Mouse (Mus musculus) cortical plate, adult 2 months (tissue): ENCODE data around the gene Ift122. TPM values are rescaled to one million over a fixed set of nuclear protein-coding genes. Genes with fewer than 3 reads are reported as not detected.

Source experiments
- H3K27ac ChIP-seq: fragments of 200-500 bp; 2 replicates; pipeline ENCODE4 v1.5.1; 2012; ENCODE audit warnings: low read length, control low read depth, inconsistent platforms; ENCODE audit not compliant: insufficient read depth
- H3K4me1 ChIP-seq: fragments of 200-500 bp; 2 replicates; pipeline ENCODE4 v1.6.1; 2011; ENCODE audit warnings: low read length; ENCODE audit not compliant: control insufficient read depth, insufficient read depth
- H3K4me3 ChIP-seq: fragments of 200-500 bp; 2 replicates; pipeline ENCODE4 v1.5.1; 2011; ENCODE audit warnings: mild to moderate bottlenecking, low read length, control low read depth; ENCODE audit not compliant: insufficient read depth
- CTCF ChIP-seq: fragments of 200-500 bp; IDR thresholded peaks from 2 replicates; pipeline ENCODE4 v1.5.1; 2011; ENCODE audit warnings: mild to moderate bottlenecking, control low read depth, low read length; ENCODE audit not compliant: insufficient read depth; ENCODE audit errors: extremely low read depth
- POLR2A ChIP-seq: fragments of 200-500 bp; IDR thresholded peaks from 2 replicates; pipeline ENCODE4 v1.6.1; 2011; ENCODE audit warnings: mild to moderate bottlenecking, low read length, control low read depth; ENCODE audit not compliant: insufficient read depth; ENCODE audit errors: extremely low read depth
- polyA plus RNA-seq: library from polyadenylated mRNA; depleted of rRNA; stranded (reverse); fragments of >200 nt; gene quantifications from 2 replicates; pipeline ENCODE4 v1.2.3, GENCODE M21; 2012; rRNA removed

Gene Ift122
- polyA plus RNA-seq, 1 experiment, result 31.2 TPM

DNA sequence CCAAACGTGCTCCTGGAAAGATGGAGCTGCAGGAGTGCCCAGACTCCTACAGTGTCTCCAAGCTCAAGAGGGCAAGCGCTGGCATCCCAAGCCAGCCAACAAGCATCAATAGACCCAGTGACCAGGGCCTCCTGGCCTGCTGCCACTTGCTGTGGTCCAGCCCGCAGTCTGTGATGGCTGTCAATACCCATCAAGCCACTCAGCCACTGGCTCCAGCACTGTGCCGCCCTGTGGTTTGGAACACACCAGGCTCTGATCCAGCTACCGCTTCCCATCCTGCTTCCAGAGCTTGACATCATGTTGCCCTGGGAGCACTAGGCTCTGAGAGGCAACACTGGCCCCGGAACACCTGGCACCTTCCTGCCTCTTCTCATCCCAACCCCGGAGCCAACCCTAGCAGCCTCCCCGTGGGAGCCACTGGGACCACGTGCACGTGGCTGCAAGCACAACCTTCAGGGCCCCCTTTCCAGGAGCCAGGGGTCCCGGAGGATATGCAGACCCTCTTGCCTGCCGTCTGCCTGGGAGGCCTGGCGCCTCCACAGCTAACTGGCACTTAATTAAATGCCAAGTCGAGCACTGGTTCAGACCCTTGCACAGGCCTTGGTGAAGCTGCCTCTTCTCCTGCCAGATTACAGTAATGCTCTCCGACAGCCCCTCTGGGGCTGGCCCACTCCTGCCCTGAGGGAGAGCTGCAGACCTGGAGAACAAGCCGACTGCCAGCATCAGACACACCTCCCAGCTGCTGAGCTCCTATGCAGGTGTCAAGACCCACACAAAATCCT is 120.8 kb downstream of the Ift122 start:
- Histone ChIP-seq H3K27ac (no peak overlapping the region), H3K4me3 (no peak overlapping the region), H3K4me1 (0 out of 2 replicates have a peak, but pooled peaks cover 2% of the 10 kb centered on the region)
- TF ChIP-seq CTCF (no peak), POLR2A (no peak)

DNA sequence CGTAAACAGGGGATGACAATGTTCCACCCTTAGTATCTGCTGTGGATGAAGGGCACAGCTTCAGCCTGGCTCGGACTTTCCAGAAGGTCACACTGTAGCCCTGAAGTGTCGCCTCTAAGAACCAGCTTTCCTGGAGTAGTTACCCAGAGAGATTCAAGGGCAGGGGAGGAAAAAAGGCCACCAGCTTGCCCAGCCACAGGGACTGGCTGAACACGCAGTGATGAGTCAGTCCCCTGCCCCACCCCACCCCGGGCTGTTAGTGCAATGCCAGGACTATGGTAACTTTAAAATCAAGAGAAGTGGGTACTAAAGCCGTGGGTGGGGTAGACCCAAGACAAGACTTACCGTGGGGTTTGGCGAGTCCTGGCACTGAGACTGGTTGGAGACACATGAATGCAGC is 122.3 kb downstream of the Ift122 start:
- no peak overlapping the region for H3K4me3 ChIP-seq
- TF ChIP-seq CTCF (no peak), POLR2A (no peak)
- 0 out of 2 replicates have a peak, but pooled peaks cover 2% of the 10 kb centered on the region for H3K4me1 ChIP-seq
- no peak overlapping the region for H3K27ac ChIP-seq

Other genes with a start within 250 kb of the Ift122 start
- gene Raf1, start 176.8 kb upstream of the Ift122 start, polyA plus RNA-seq, result 111 and 123 TPM in 2 replicates
- 5.5 TPM in 2 replicates for gene Tmem40, start 91.1 kb upstream of the Ift122 start, polyA plus RNA-seq
- gene Cand2, start 78.9 kb upstream of the Ift122 start, polyA plus RNA-seq, result 3.0 and 3.1 TPM in 2 replicates
- 914 and 1,009 TPM in 2 replicates for gene Rpl32, start 44.7 kb upstream of the Ift122 start, polyA plus RNA-seq
- gene Efcab12, start 15.1 kb upstream of the Ift122 start, polyA plus RNA-seq, result 7.1 and 7.9 TPM in 2 replicates
- 9.5 and 10.1 TPM in 2 replicates for gene Mbd4, start 99 bp upstream of the Ift122 start, polyA plus RNA-seq
- gene Rho, start 78.3 kb downstream of the Ift122 start, polyA plus RNA-seq, result 0.84 and 0.91 TPM in 2 replicates
- not detected in 2 replicates for gene H1foo, start 91.5 kb downstream of the Ift122 start, polyA plus RNA-seq
- gene Plxnd1, start 141.5 kb downstream of the Ift122 start, polyA plus RNA-seq, result 103 and 115 TPM in 2 replicates